Mouse (Mus musculus) urinary bladder, postnatal 14 days (tissue): ENCODE data around the gene Slc25a41.

ENCODE experiments used
- DNase-seq: peaks from one replicate; pipeline ENCODE4 v3.0.0; 2021; ENCODE audit warnings: low spot score

Slc25a41 gene

DNA sequence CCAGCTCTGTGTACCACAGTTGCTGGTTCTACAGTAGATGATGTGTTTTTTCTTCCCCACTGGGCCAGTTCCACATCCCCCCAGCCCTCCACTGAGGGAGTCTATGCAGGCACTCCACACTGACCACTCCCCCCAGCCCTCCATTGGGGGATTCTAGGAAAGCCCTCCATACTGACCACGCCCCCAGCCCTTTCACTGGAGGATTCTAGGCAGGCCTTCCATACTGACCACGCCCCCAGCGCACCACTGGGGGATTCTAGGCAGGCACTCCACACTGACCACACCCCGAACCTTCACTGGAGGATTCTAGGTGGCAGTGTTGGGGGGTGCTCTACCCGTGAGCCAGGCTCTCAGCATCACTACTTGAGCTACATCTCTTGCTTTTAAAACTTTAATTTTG lies 6.0 kb upstream of the Slc25a41 start:
- no peak for DNase-seq

- no peak for DNase-seq
These were observed 2.5 kb downstream of the Slc25a41 start for GRCm38 (mm10) chr17:57038978-57039377.

DNA sequence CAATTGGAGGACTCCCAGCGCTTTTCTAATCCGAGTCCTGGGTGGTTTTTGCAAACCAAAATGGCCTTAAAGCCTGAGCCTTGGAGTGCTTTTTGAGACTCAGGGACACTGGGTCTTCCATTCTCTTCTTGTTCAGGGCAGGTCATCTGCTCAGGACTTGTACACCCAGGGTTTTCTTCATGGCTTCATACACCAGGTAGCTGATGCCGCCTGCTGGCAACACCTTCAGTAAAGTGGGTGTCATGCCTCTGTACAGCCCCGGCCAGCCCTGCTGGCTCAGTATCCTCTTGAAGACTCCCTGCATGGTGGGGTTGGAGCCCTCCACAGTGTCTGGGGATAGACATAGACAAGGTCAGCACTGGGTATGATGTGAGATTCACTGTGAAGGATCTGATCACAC lies 8.6 kb downstream of the Slc25a41 start:
- no peak for DNase-seq

GRCm38 (mm10) chr17:57031661-57032420 lies 9.6 kb downstream of the Slc25a41 start:
- DNase-seq: peak; percentile 99

DNA sequence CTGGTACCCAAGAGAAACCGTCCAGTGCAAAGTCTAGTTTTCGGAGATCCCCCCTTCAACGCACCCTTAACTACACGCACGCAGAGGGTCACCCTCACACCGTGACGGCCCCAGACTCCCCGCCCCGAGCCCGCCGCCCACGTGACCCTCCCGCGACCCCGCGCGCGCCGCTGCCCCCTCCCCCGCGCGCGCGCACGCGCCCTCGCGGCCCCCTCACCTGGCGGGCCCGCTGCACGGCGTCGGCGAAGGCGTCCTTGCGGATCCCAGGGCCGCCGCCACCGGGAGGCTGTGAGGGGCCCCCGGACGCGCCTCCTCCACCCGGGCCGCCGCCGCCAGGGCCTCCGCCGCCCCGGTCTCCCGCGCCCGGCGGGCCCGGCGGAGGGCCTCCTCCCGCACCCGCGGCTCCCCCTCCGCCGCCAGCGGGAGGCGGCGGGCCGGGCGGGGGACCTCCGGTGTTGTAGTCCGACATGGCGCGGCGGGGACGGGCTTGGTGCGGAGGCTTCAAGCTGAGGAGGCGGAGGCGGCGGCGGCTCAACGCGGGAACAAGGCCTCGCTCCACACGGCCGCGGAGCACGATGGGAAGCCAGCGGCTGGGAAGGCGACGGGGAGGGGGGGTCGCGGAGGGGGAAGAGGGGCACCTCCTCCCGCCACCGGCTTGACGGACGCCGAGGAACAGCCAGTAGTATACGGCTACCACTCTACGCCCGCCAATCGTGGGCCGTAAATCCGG lies 10.4 kb downstream of the Slc25a41 start, which contains the start of gene Khsrp:
TSS of gene Khsrp (minus strand) at position 592 of the 730 bp plus-strand sequence.
- DNase-seq: peak; percentile 17

DNA sequence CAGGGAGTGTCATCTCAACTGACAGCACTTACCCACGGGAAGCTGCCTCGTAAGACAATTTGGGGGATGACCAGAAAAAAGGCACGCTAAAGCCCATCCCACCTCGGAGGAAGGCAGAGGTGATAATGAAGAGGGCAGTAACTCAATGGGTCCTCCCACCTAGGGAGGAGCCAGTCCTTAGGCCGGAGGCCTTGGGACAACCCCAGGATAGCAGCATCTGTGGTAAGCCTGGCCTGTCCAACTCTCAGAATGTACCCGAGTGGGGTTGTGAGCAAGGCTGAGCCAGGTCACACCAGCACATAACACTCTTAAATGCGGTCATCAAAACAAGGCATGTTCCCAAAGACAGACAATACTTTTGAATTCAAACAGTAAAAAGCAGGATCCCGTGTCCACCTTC lies 11.8 kb downstream of the Slc25a41 start:
- no peak for DNase-seq

GRCm38 (mm10) chr17:57027471-57027870 lies 14.0 kb downstream of the Slc25a41 start:
- DNase-seq: no peak

DNA sequence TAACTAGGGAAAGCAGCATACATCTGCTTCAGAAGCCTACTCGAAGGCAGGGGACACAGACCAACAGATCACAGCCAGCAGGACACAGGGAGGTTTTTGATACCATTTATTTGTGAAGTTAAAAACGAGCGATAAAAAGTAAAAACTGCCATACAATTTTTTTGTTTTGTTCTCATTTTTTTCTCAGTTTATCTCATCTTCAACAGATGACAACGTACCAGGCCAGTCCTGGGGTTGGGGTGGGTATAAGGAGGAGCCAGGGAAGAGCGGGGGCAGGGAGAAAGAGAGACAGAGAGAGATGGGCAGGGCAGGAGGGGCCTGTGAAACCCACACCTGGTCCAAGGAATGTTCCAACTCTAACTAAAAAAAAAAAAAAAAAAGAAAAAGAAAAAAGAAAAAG lies 20.5 kb downstream of the Slc25a41 start:
- no peak for DNase-seq

DNA sequence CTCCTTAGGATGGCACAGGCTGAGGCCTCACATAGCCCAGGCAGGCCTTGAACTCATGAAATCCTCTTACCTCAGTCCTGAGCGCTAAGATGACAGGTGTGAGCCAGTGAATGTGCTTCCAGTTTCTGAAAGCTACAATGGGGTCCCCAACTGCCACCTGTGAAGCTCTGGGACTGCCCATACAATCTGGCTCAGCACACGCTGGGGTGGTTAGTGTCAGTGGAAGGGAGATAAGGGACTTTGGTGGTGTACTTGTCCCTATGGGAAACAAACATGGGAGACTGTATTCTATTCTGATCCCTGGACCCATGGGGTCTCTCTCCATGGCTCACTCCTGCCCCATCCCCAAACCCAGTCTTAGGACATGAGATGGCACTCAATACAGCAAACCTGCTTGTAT lies 21.8 kb downstream of the Slc25a41 start:
- no peak for DNase-seq

GRCm38 (mm10) chr17:57012245-57012795 lies 29.1 kb downstream of the Slc25a41 start:
- DNase-seq: no peak

GRCm38 (mm10) chr17:57011236-57012141 lies 30.0 kb downstream of the Slc25a41 start, which contains the start of the genes Gtf2f1 and Gm17949:
Gene Gtf2f1 (minus strand): TSS chr17:57011288.
Gene Gm17949 (plus strand): TSS chr17:57011469.
- DNase-seq: peak; percentile 90

- DNase-seq: no peak
These were observed 30.6 kb downstream of the Slc25a41 start for GRCm38 (mm10) chr17:57010911-57011235.

- no peak for DNase-seq
These were observed 34.1 kb downstream of the Slc25a41 start for GRCm38 (mm10) chr17:57007137-57007905.

DNA sequence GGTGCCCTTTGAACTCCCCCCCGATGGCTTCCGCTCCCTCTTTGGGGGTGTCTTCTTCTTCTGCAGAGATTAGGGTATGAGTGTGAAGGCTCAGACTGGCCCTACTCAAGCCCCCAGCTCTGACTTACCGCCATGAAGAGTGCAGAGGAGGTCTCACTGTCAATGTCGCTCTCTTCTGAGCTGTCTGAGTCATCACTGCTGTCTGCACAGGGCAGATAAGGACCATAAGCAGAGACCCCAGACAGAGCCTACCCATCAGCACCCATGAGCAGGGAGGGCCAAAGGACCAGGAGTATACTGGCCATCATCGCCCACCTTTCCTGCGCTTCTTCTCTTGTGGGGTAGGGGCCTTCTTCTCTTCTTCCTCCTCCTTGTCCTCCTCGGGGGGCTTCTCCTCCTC lies 37.5 kb downstream of the Slc25a41 start:
- DNase-seq: no peak

- no peak for DNase-seq
These were observed 40.2 kb downstream of the Slc25a41 start for GRCm38 (mm10) chr17:57001228-57001627.

DNA sequence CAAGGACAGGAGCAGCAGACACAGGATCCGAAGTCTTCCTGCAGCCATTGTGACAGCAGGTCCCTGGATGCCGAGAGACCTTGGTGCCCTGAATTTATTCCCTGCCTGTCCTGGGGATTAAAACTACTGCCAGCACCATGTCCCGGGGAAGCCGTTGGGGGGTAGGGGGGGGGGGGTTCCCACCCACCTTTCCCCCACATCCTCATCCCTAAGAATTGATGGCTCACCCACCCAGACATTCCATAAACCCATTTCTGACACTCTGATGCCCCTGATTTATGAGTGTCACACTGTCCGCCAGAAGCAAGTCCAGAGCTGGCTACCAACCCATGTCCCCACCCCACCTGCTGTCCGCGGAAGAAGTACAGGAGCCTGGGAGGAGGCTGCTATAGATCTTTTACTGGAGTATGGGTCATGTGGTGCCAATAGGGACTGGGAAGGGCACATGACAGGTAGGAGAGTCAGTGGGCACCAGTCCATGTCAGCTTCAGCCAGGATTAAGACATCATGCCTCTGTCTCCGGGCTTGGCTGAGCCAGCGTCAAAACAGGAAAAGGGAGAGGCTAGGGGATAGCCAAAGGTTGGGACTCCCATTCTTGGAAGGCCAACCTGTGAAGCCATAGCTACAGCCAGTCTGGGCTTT lies 41.4 kb downstream of the Slc25a41 start, which contains the start of gene Pspn:
TSS of gene Pspn (minus strand) at position 51 of the 642 bp plus-strand sequence.
- no peak for DNase-seq

- DNase-seq: no peak
These were observed 42.0 kb downstream of the Slc25a41 start for GRCm38 (mm10) chr17:56999414-56999813.

DNA sequence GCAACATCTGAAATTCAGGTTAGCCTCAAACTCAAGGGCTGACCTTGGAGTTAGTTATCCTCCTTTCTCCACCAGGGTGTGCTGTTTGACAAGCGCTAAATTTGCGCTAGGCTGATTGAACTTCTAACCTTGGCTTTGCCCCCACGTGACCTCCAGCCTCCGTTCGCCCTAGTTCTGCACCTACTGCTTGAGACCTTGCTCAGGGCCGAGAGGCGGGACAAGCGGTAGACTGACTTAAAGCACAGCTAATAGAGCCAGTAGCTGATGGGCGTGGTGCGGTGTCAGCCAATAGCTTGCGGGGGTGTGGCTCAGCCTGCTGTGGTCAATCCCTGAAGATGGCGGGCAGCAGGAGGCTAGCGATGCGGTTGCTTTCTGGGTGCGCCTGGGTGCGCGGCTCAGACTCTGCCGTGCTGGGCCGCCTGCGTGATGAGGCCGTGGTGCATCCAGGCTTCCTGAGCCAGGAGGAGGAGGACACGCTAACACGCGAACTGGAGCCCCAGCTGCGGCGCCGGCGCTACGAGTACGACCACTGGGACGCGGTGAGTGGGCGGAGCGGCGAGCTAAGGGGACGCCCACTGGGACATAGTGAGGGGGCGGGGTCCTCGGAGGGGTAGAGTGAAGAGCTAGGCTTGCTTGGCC lies 44.3 kb downstream of the Slc25a41 start, which contains the start of gene Alkbh7:
TSS of gene Alkbh7 (plus strand) at position 311 of the 639 bp plus-strand sequence.
- DNase-seq: peak; percentile 95

DNA sequence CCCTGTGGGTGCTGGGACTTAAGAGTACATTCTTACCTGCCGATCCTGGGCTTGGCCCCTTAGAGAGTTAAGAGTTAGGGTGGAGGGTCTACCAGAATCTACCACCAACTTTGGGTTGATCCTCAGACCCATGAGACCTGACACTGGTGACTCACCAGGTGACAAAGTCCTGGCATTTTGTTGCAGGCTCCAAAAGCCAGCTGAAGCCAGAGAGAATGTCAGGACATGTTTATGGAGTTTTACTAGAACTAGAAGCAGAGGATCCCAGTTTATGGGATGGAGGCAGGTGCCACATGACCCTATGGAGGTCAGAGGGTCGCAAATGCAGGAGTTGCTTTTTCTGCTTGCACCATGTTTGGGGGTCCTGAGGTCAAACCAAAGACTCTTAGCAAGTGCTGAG lies 44.9 kb downstream of the Slc25a41 start:
- no peak for DNase-seq

GRCm38 (mm10) chr17:56995046-56995445 lies 46.4 kb downstream of the Slc25a41 start:
- no peak for DNase-seq
